Mouse (Mus musculus): Measurements from ENCODE around the gene Gm28897.
"Not testable (repeated sequence)": the region's sequence is repeated elsewhere in the genome, so short reads cannot be mapped to it uniquely, and the experiment has no call there.

GRCm38 (mm10) chrY:80926695-80927094, at the start of gene Gm28897:
- TF ChIP-seq CTCF (IDR thresholded peaks at IDR 0.05; ENCODE audit: low read depth, low read length); POLR2A (IDR thresholded peaks at IDR 0.05; ENCODE audit: extremely low read depth, insufficient read depth, low read length): not testable (repeated sequence)

Data from liver, adult 2 months (tissue).